Mouse (Mus musculus) lung, postnatal 36 days (tissue): Measurements from ENCODE around the gene Fhl2.

Source experiments
- DNase-seq: peaks from one replicate; pipeline ENCODE4 v3.0.0; 2022; ENCODE audit warnings: mixed read lengths

Fhl2 gene

DNA sequence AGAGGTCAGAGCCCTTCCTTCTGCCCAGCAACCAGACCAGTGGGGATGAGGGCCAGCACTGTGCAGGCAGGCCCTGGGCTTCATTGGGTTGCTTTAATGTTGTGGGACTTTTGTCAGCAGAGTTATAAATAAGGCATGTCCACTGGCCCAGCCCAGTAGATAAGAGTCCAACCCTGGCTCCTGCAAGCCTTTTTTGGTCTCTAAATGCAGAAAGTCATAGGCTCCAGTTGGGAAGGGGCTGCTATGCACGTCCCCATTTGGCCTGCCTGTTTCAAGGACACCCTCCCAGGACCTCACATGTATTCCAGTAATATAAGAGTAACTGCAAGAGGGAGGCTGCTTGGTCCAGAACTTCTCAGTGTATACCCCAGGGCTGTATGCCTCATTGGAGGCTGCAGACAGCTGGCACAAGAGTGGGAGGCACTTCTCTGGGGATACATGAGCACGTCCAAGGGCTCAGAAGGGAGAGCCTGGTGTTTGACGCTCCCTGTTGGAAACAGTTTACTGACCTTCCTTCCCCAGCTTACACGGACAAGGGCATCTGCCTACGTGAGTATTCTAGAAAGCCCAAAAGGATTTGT, at the start of gene Fhl2:
Gene Fhl2 (minus strand): TSS at position 324 of the 581 bp plus-strand sequence.
- no peak for DNase-seq

- DNase-seq = no peak
These were observed 48.2 kb upstream of the Fhl2 start for GRCm38 (mm10) chr1:43245014-43245413.

DNA sequence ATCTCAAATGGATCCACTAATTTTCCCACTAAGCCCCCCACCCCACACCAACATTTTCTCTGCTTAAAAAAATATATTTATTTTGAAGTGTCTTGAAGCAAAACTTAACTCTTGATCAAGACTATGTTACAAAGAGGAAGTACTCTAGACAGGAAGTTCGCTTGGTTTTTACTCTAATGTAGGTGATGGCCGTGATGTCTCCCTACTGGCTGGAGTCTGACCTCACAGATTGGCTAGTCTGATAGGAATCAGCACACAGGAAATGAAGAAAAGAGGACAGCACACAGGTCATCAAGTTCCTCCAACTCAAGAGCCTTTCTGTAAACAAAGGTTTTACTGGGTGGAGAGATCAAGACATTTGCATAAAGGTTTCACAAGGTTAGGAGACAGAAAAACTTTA, 44.4 kb upstream of the Fhl2 start:
- DNase-seq = peak; percentile 10

DNA sequence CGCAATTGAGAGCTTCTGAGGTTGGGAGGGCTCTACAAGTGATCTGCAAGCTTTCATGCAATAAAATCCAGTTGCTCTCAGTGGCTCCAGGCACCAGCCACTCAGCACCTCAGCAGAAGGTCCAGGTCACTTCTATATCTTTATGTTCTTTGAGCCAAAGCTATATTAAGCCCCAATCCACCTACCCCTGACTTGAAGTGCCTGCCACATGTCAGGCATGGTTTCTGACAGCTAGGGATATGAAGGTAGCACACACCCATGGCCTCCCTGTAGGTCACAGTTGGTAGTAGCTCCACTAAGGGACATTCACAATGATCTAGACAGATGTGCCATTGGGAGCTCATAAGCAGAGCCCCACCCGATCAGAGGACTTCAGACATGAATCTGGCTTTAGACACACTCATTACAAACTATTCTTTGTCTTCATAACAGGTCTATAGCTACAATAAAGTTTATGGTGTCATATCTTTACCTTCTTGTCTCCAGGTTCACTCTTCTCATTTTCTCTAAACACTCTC, 43.1 kb upstream of the Fhl2 start:
- DNase-seq = no peak

- no peak for DNase-seq
These were observed 41.7 kb upstream of the Fhl2 start for GRCm38 (mm10) chr1:43238471-43238870.

DNA sequence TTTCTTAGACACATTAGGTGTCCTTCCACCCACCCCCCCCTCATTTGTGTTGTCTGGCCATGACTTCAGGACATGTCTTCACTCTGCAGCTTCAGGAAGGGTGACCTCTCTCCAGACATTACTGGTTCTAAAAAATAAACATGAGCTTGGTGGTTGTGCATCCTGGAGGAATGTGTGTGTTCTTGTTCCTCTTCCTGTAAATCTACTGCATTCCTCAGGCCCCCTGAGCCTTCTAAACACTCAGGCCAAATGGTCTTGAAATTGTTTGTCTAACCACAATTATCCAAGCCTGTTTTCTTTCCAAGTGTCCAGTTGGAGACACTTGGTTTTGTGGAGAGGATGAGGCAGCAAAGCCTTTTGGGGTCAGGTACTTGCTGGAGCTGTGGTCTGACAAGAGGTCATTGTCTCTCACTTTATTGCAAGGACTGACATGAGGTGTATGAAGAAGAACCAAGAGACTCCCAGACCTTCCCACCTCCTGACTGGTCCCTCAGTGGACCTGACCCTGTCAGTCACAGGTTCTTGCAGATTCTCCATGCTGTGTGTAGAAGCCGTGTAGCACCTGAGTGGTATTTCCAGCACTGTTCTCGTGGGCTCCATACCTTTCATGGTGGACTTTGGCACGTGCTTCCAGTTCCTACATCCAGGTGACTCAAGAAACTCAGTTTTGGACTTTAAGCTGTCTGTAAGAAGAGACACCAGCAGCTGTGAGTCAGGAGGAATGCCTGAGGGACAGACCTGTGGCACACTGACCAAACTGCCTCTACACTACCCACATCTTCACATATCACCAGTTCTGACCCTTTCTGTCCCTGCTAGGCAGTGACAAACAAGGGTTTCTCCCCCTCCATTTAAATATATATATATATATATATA, 40.8 kb upstream of the Fhl2 start:
- no peak for DNase-seq

GRCm38 (mm10) chr1:43225531-43226151, 28.9 kb upstream of the Fhl2 start:
- DNase-seq = no peak

- no peak for DNase-seq
These were observed 28.2 kb upstream of the Fhl2 start for GRCm38 (mm10) chr1:43224943-43225342.

- peak; percentile 66 for DNase-seq
These were observed 27.4 kb upstream of the Fhl2 start for GRCm38 (mm10) chr1:43224171-43224570.

- no peak for DNase-seq
These were observed 26.3 kb upstream of the Fhl2 start for GRCm38 (mm10) chr1:43223097-43223496.

- no peak for DNase-seq
These were observed 21.4 kb upstream of the Fhl2 start for GRCm38 (mm10) chr1:43218016-43218680.

GRCm38 (mm10) chr1:43215601-43216000, 18.8 kb upstream of the Fhl2 start:
- no peak for DNase-seq

DNA sequence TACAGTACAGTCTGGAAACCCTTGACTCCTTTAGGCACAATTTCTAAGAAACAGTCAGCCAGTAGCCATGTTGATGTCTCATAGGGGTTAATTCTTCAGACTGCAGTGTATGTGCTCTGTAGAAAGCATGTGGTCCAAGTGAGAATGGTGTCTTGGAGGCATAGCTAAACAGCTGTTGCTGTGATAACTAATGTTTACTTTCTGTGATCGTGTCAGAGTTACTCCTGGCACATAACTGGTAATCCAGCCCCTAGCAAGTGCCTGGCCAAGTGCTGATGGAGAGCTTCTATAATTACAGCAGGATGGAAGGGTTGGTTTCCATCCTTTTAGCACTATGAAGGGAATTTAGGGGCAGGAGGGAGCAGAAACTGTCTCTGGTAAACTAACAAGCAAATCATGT, 14.5 kb upstream of the Fhl2 start:
- DNase-seq = no peak

DNA sequence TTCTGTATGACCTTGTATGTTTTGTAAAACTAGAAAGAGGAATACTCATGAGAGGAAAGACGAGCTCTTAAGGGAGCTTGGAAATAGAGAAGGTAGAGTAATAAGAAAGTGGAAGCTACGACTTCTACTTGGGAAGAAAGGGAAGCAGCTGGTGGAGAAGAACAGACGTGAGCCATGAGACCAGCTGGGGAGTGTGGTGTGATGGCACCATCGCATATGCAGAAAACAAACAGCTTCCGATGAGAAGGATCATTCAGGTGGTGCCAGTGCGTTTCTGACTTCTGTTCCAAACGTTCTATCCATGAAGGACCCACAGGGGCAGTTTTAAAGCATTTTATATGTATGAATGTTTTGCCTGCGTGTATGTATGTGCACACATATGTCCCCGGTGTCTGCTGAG, 13.5 kb upstream of the Fhl2 start:
- DNase-seq = no peak

GRCm38 (mm10) chr1:43207147-43207546, 10.4 kb upstream of the Fhl2 start:
- no peak for DNase-seq

DNA sequence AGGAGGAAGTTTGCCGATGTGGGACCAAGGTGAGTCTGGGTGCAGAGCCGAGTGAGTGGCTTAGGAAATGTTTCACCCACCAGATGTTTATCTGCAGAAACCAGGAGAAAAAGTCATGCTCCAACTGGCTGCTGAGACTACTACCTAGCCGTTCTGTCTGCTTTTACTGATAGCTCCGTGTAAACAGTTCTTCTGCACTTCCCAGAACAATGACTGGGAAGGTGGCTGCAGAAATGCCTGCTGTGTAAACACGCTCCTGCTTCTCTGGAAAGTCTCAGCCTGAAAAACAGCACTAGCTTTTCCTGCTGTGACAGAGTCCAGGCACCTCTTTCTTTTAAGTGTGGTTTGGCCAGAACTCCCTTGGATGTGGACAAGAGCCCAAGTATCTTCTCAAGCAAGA, 6.5 kb upstream of the Fhl2 start:
- peak; percentile 10 for DNase-seq

DNA sequence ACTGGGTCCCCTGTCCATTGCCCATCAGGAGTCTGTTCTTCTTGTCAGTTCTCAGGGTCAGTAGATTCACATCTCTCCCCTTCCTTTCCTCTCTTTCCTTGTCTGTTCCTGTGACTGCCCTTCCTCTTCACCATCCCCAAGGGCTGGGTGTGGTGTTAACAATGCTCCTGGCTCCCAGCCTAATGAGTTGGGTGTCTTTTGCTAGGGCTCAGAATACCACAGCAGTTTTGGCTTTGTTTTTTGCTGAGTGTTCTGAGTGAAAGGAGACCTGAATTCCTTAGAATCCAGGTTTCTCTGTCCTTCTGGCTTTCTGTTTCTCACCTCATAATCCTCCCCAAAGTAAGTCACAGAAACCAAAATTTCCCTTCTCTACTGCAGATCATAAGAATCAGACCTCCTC, 5.4 kb upstream of the Fhl2 start:
- DNase-seq = peak; percentile 10

DNA sequence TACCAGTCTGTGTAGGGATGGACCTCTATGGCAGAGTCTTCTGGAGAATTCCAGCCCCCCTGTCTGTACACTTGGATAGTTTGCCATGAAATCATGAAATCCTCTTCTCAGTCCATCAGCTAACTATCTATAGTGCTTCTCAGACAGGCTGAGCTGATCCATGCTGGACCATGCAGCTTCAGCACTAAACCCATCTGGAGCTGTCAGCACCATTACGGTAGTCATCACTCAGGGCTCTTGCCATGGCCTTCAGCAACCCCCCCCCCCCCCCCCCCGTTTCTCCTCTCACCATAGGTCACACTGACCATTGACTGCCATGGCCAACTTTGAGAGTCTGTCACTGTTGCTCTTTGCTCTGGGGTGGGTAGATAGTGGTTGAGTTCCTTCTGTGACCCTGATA, 5.0 kb upstream of the Fhl2 start:
- no peak for DNase-seq

DNA sequence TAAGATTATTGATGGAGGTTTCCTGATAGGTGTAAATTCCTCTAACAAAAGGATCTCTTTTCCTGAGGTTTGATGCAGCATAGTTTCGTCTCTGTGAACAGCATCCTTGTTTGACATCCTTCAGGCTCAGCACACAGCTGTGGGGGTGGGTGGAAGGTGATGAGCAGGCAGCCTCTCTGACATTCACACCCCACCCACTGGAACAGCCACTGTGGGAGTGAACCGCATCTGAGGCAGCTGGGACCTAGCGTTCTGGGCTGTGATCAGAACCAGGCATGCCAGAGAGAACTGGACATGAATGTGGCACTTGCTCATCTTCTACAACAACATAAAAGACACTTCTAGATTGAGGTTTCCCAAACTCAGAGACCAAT, 3.1 kb upstream of the Fhl2 start:
- no peak for DNase-seq

DNA sequence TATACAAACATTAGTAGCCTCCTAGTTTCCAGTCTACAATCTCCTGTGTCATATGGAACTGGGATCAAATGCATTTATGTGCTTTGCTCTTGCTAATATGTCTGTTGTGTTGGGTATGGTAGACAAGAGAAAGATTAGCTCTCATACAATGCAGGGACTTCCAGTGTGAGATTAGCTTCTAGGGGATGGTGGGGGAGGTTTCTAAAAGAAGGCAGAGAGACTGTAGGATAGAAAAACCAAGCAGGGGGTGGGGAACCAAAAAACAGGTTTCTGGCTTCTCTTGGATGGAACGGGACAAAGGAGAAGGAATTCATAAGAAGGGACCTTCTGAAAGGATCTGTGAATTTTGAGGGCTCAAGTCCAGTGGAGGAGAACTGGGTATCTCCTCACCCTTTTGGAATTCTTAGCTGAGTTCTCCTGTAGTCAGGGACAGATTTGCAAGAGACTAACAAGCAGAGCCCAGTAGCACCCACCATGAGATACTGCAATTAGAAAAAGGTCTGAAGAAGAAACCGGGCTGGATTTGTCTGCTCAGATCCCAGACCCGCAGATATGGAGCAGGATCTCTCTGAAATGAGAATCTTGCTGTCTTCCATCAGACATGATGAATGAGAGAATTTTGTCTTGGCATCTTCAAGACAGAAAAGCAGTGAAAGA, 2.6 kb upstream of the Fhl2 start:
- no peak for DNase-seq

DNA sequence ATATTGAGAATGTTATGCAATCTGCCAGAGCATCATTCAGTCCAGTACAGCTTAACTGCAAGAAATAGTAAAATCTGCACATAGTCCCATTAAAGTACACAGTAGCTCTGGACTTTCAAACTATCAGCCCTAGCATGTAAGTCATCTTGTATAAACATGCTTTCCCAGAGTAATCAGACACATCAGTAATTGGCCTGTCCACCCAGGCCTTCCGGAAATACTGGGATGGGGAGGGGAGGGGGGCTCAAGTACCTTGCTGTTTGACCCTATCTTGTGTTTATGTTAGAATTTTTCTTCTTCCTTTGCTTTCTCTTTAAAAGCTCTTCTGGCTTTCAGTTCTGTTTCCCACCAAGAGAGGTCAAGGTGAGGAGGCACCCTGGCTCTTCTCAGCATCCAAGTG, 725 bp downstream of the Fhl2 start:
- DNase-seq = no peak

DNA sequence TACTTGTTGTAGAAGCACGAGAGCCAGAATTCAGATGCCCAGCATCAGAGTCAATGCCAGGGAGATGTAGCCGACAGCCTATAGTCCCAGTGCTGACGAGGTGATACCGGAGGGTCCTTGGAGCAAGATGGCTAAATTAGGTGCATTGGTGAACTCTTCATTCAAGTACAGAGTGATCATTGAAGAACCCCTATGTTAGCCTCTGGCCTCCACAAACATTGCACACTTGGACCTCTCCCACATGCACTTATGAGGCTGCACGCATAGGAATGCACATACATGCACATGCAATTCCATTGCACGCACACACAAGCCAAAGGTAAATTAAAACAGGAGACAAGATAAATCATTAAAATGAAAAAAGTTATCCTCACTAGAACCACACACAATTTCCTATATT, 3.4 kb downstream of the Fhl2 start:
- no peak for DNase-seq

GRCm38 (mm10) chr1:43192471-43192870, 4.3 kb downstream of the Fhl2 start:
- DNase-seq = no peak
